Mouse (Mus musculus) kidney, adult 2 months (tissue): ENCODE measurements around the gene Foxi1.

Experiments used
- CTCF ChIP-seq: fragments of 200-500 bp; conservative IDR thresholded peaks from 2 replicates; pipeline ENCODE4 v1.5.1; 2011; ENCODE audit warnings: low read depth, mild to moderate bottlenecking, control low read depth, low read length, moderate library complexity, mixed read lengths; ENCODE audit not compliant: insufficient read depth, insufficient read length
- POLR2A ChIP-seq: fragments of 200-500 bp; IDR thresholded peaks from one replicate; pipeline ENCODE4 v1.6.1; 2011; ENCODE audit warnings: low read depth, low read length, control low read depth

GRCm38 (mm10) chr11:34227180-34227579 is 19.3 kb upstream of the Foxi1 start:
- TF ChIP-seq CTCF (0 out of 2 replicates have a peak, but pooled peaks have one; percentile 8), POLR2A (no peak)
